Mouse (Mus musculus): Measurements from ENCODE around the gene Pdzd2. TPM values are rescaled to one million over a fixed set of nuclear protein-coding genes. Genes with fewer than 3 reads are reported as not detected.
"Not testable (repeated sequence)": the region's sequence is repeated elsewhere in the genome, so short reads cannot be mapped to it uniquely, and the experiment has no call there.

Gene Pdzd2
- polyA plus RNA-seq, 1 experiment from 2014 or later = 39.8 TPM

GRCm38 (mm10) chr15:12374916-12375315 lies 364.8 kb downstream of the Pdzd2 start:
- H3K4me1 ChIP-seq = peaks cover 25% of the 10 kb centered on the region
- no peak overlapping the region for H3K27ac ChIP-seq
- no peak for ATAC-seq (ENCODE audit: insufficient number of reproducible peaks, low FRiP score, low TSS enrichment, low read depth)
- H3K4me3 ChIP-seq = peak overlapping the region; percentile 26
- H3K9me3 ChIP-seq = no peaks in the 10 kb centered on the region
- no peak overlapping the region for H3K9ac ChIP-seq
- peaks cover 9% of the 10 kb centered on the region; the same call in 1 of the 2 replicates for H3K36me3 ChIP-seq
- WGBS = 67% methylated on average over 18 of the region's 18 CpGs
- H3K27me3 ChIP-seq = no peaks in the 10 kb centered on the region
- H3K4me2 ChIP-seq = peak overlapping the region; percentile 41

DNA sequence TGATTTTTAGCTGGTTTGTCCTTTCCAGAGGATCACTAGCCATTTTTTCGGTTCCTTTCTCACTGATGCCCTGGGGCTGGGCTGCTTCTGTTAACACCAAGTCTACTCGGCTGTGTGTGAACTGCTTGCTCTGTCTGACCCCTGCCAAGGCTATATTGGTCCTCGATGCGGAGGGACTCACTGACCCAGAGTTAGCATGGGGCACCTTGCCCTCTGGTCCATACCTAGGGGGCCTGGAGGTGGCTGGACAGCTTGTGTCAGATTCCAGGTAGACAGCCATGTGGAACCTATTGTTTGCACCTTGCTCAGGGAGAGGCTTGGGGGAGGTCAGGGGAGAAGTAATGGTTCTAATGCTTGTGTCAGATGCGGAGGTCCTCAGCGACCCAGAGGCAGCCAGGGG lies 365.8 kb downstream of the Pdzd2 start:
- H3K27me3 ChIP-seq = no peaks in the 10 kb centered on the region
- H3K9me3 ChIP-seq = no peaks in the 10 kb centered on the region
- no peak overlapping the region for H3K4me3 ChIP-seq
- peaks cover 10% of the 10 kb centered on the region; the same call in 1 of the 2 replicates for H3K36me3 ChIP-seq
- ATAC-seq (ENCODE audit: insufficient number of reproducible peaks, low FRiP score, low TSS enrichment, low read depth) = no peak
- H3K4me2 ChIP-seq = no peak overlapping the region
- H3K4me1 ChIP-seq = peaks cover 25% of the 10 kb centered on the region
- no peak overlapping the region for H3K27ac ChIP-seq
- H3K9ac ChIP-seq = no peak overlapping the region
- 75% methylated on average over 6 of the region's 6 CpGs for WGBS

GRCm38 (mm10) chr15:12373496-12373895 lies 366.2 kb downstream of the Pdzd2 start:
- Histone ChIP-seq H3K27ac (no peak overlapping the region), H3K36me3 (peaks cover 10% of the 10 kb centered on the region; the same call in 1 of the 2 replicates), H3K27me3 (no peaks in the 10 kb centered on the region), H3K4me1 (peaks cover 25% of the 10 kb centered on the region), H3K4me3 (no peak overlapping the region), H3K9me3 (no peaks in the 10 kb centered on the region), H3K9ac (no peak overlapping the region), H3K4me2 (no peak overlapping the region)
- no peak for ATAC-seq (ENCODE audit: insufficient number of reproducible peaks, low FRiP score, low TSS enrichment, low read depth)
- 69% methylated on average over 14 of the region's 14 CpGs for WGBS

- Histone ChIP-seq H3K9me3 (no peaks in the 10 kb centered on the region), H3K36me3 (peaks cover 13% of the 10 kb centered on the region; the same call in 1 of the 2 replicates), H3K27ac (no peak overlapping the region), H3K9ac (no peak overlapping the region), H3K4me3 (no peak overlapping the region), H3K27me3 (no peaks in the 10 kb centered on the region), H3K4me2 (no peak overlapping the region), H3K4me1 (peaks cover 19% of the 10 kb centered on the region)
- no peak for ATAC-seq (ENCODE audit: insufficient number of reproducible peaks, low FRiP score, low TSS enrichment, low read depth)
- WGBS = 8% methylated on average over 8 of the region's 8 CpGs
Measured at GRCm38 (mm10) chr15:12371183-12371582, 368.5 kb downstream of the Pdzd2 start.

DNA sequence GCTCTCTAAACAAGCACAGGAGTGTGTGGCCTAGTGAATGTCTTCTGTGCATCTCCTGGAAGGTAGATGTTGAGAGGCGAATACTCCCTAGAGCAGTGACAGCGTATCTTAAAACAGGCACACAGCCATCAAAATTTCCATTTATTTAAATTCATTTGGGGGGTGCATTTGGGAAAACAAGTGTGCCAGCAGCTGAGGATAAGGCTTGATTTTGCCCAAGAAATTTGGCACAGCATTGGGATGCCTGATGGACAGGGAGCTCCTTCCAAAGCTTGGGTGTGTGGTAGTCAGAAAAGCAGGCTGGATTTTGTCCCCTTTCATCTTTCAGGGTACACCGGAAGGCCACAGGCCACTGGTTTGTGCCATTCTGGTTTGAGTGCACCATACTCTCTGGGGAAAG lies 369.6 kb downstream of the Pdzd2 start:
- Histone ChIP-seq H3K4me1 (peaks cover 8% of the 10 kb centered on the region), H3K27me3 (no peaks in the 10 kb centered on the region), H3K36me3 (peaks cover 22% of the 10 kb centered on the region; the same call in 1 of the 2 replicates), H3K27ac (no peak overlapping the region), H3K4me2 (no peak overlapping the region), H3K4me3 (no peak overlapping the region), H3K9ac (no peak overlapping the region), H3K9me3 (no peaks in the 10 kb centered on the region)
- ATAC-seq (ENCODE audit: insufficient number of reproducible peaks, low FRiP score, low TSS enrichment, low read depth) = no peak
- 98% methylated on average over 3 of the region's 3 CpGs for WGBS

GRCm38 (mm10) chr15:12368850-12369249 lies 370.9 kb downstream of the Pdzd2 start:
- 83% methylated on average over 4 of the region's 4 CpGs for WGBS

DNA sequence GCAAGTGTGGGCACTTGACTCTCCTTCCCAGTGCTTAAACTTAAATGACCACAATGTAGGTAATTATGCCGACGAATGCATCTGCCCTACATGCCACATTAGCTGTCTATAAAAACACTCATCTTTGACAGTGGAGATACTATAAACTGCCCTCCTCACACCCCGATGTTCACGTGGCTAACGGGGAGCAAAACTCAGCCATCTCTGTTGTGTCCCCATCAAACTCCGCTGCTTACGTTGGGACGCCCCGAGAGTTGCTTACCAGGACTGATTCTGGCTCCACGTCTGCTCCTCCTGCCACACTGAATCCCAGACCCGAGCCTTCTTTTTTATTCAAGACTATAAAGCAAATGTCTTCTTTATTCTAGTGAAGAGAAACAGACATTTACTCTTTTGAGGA lies 371.4 kb downstream of the Pdzd2 start:
- H3K27me3 ChIP-seq = no peaks in the 10 kb centered on the region
- H3K4me2 ChIP-seq = no peak overlapping the region
- no peak overlapping the region for H3K9ac ChIP-seq
- peaks cover 17% of the 10 kb centered on the region; the same call in 1 of the 2 replicates for H3K36me3 ChIP-seq
- H3K4me1 ChIP-seq = peaks cover 5% of the 10 kb centered on the region; the same call in 1 of the 2 replicates
- H3K4me3 ChIP-seq = no peak overlapping the region
- 77% methylated on average over 11 of the region's 11 CpGs for WGBS
- H3K27ac ChIP-seq = no peak overlapping the region
- no peak for ATAC-seq (ENCODE audit: insufficient number of reproducible peaks, low FRiP score, low TSS enrichment, low read depth)
- H3K9me3 ChIP-seq = no peaks in the 10 kb centered on the region

More at GRCm38 (mm10) chr15:12368850-12369249, 370.9 kb downstream of the Pdzd2 start:
- Histone ChIP-seq H3K4me2 (no peak overlapping the region), H3K4me3 (no peak overlapping the region), H3K4me1 (peaks cover 5% of the 10 kb centered on the region; the same call in 1 of the 2 replicates), H3K27me3 (no peaks in the 10 kb centered on the region), H3K9me3 (no peaks in the 10 kb centered on the region), H3K9ac (no peak overlapping the region), H3K36me3 (peaks cover 17% of the 10 kb centered on the region; the same call in 1 of the 2 replicates), H3K27ac (no peak overlapping the region)
- no peak for ATAC-seq (ENCODE audit: insufficient number of reproducible peaks, low FRiP score, low TSS enrichment, low read depth)

- no peak overlapping the region for H3K27ac ChIP-seq
- peaks cover 17% of the 10 kb centered on the region; the same call in 1 of the 2 replicates for H3K36me3 ChIP-seq
- no peaks in the 10 kb centered on the region for H3K9me3 ChIP-seq
- H3K9ac ChIP-seq = no peak overlapping the region
- H3K4me3 ChIP-seq = no peak overlapping the region
- H3K4me1 ChIP-seq = peaks cover 5% of the 10 kb centered on the region; the same call in 1 of the 2 replicates
- ATAC-seq (ENCODE audit: insufficient number of reproducible peaks, low FRiP score, low TSS enrichment, low read depth) = no peak
- H3K27me3 ChIP-seq = no peaks in the 10 kb centered on the region
- WGBS = 69% methylated on average over 13 of the region's 13 CpGs
- H3K4me2 ChIP-seq = no peak overlapping the region
Measured at GRCm38 (mm10) chr15:12367306-12368080, 372.2 kb downstream of the Pdzd2 start.

DNA sequence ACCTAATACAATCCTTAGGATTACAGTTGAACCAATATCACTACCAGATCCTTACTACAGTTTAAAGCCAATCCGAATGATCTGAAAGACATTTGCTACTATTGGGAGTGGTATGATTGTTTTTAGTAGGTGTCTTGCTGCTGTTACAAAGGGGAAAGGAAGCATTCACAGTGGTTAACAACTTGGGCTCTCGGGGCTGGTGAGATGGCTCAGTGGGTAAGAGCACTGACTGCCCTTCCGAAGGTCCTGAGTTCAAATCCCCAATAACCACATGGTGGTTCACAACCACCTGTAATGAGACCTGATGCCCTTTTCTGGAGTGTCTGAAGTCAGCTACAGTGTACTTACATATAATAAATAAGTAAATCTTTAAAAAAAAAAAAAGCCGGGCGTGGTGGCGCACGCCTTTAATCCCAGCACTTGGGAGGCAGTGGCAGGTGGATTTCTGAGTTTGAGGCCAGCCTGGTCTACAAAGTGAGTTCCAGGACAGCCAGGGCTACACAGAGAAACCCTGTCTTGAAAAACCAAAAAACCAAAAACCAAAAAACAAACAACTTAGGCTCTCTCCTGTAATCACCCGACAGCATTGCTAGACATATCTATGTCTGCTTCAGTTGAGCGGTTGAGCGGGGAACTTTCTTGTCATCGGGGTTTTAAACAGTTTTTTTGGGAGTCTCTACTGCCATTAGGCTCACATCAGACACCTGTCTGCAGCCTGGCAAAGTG lies 373.0 kb downstream of the Pdzd2 start:
- H3K9me3 ChIP-seq; H3K27me3 ChIP-seq; ATAC-seq (ENCODE audit: insufficient number of reproducible peaks, low FRiP score, low TSS enrichment, low read depth); H3K27ac ChIP-seq; H3K4me3 ChIP-seq; H3K4me1 ChIP-seq; H3K9ac ChIP-seq; H3K4me2 ChIP-seq: not testable (repeated sequence)
- H3K36me3 ChIP-seq = peaks cover 19% of the 10 kb centered on the region; the same call in 1 of the 2 replicates
- WGBS = 94% methylated on average over 11 of the region's 11 CpGs

GRCm38 (mm10) chr15:12366072-12366469 lies 373.7 kb downstream of the Pdzd2 start:
- Histone ChIP-seq H3K4me1 (no peaks in the 10 kb centered on the region), H3K36me3 (peaks cover 19% of the 10 kb centered on the region), H3K4me2 (no peak overlapping the region), H3K9me3 (no peaks in the 10 kb centered on the region), H3K4me3 (no peak overlapping the region), H3K27ac (no peak overlapping the region), H3K27me3 (no peaks in the 10 kb centered on the region), H3K9ac (no peak overlapping the region)
- WGBS = 65% methylated on average over 3 of the region's 3 CpGs
- ATAC-seq (ENCODE audit: insufficient number of reproducible peaks, low FRiP score, low TSS enrichment, low read depth) = no peak

GRCm38 (mm10) chr15:12365416-12366071 lies 374.2 kb downstream of the Pdzd2 start:
- no peaks in the 10 kb centered on the region for H3K27me3 ChIP-seq
- no peaks in the 10 kb centered on the region for H3K9me3 ChIP-seq
- H3K4me1 ChIP-seq = no peaks in the 10 kb centered on the region
- no peak overlapping the region for H3K4me2 ChIP-seq
- no peak overlapping the region for H3K27ac ChIP-seq
- H3K4me3 ChIP-seq = no peak overlapping the region
- no peak for ATAC-seq (ENCODE audit: insufficient number of reproducible peaks, low FRiP score, low TSS enrichment, low read depth)
- H3K9ac ChIP-seq = no peak overlapping the region
- peaks cover 21% of the 10 kb centered on the region for H3K36me3 ChIP-seq
- WGBS = 84% methylated on average over 15 of the region's 15 CpGs

All from limb, embryonic 15.5 days (tissue).